Mouse (Mus musculus) cerebellum, adult 2 months (tissue): ENCODE measurements at regions not wholly inside any gene's neighbourhood (a gene's known extent, or its start where the extent isn't known, plus 50 kb on each side); places are given as distances from the start of the nearest gene placed in this dataset.
A peak's percentile ranks its signal among the peaks of the same experiment; 100 is the strongest.

ENCODE experiments used
- DNase-seq, 2 experiments: peaks; one replicate each; pipeline ENCODE4 v3.0.0; 2021
- H3K27ac ChIP-seq: fragments of 200-500 bp; 2 replicates; pipeline ENCODE4 v1.5.1; 2012; ENCODE audit warnings: low read length, control low read depth, inconsistent platforms; ENCODE audit not compliant: insufficient read depth
- H3K27me3 ChIP-seq: fragments of 200-500 bp; 2 replicates; pipeline ENCODE4 v1.6.1; 2012; ENCODE audit warnings: inconsistent platforms, mild to moderate bottlenecking, low read length, moderate library complexity; ENCODE audit not compliant: control insufficient read depth, insufficient read depth
- H3K4me1 ChIP-seq: fragments of 200-500 bp; 2 replicates; pipeline ENCODE4 v1.6.1; 2011; ENCODE audit warnings: low read length; ENCODE audit not compliant: control insufficient read depth, insufficient read depth
- H3K4me3 ChIP-seq: fragments of 200-500 bp; replicated peaks from 2 replicates; pipeline ENCODE3; 2011; ENCODE audit warnings: mild to moderate bottlenecking, low read depth, low read length, control low read depth; ENCODE audit not compliant: insufficient read depth
- CTCF ChIP-seq: fragments of 200-500 bp; IDR thresholded peaks from 2 replicates; pipeline ENCODE4 v1.5.1; 2011; ENCODE audit warnings: low read depth, mild to moderate bottlenecking, control low read depth, low read length, moderate library complexity, borderline replicate concordance; ENCODE audit not compliant: insufficient read depth
- POLR2A ChIP-seq: fragments of 200-500 bp; IDR thresholded peaks from 2 replicates; pipeline ENCODE4 v1.6.1; 2011; ENCODE audit warnings: low read length, control low read depth, borderline replicate concordance; ENCODE audit not compliant: insufficient read depth
- WGBS: fragments of 180-500 bp; shearing (Covaris S2); methylation state at CpG from one replicate; pipeline ENCODE4 v1.1.7; 2018; 5-methylcytosine and 5-hydroxymethylcytosine counted together

DNA sequence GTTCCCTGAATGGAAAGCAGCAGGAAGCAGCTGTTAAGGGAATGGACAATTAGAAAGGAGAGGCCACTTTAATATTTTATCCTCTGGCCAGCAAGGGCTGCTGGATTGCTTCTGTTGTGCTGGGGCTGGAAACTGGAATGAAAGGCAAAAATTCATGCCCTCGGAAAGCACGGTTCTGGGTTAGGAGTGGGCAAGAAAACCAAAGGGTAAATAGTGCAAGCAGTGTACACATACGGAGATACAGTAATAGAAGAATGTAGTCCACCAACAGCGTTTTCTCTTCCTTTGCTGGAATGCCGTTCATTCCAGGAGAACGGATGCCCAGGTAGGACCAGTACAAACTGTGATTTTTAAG, 50.8 kb upstream of the Zfr start:
- Histone ChIP-seq H3K27me3 (no peaks in the 10 kb centered on the region), H3K27ac (no peak overlapping the region), H3K4me1 (peaks cover 6% of the 10 kb centered on the region; the same call in 1 of the 2 replicates), H3K4me3 (peak overlapping the region; percentile 7)
- 35% methylated on average over 6 of the region's 6 CpGs for WGBS
- DNase-seq = no peak
- TF ChIP-seq CTCF (no peak), POLR2A (no peak)

DNA sequence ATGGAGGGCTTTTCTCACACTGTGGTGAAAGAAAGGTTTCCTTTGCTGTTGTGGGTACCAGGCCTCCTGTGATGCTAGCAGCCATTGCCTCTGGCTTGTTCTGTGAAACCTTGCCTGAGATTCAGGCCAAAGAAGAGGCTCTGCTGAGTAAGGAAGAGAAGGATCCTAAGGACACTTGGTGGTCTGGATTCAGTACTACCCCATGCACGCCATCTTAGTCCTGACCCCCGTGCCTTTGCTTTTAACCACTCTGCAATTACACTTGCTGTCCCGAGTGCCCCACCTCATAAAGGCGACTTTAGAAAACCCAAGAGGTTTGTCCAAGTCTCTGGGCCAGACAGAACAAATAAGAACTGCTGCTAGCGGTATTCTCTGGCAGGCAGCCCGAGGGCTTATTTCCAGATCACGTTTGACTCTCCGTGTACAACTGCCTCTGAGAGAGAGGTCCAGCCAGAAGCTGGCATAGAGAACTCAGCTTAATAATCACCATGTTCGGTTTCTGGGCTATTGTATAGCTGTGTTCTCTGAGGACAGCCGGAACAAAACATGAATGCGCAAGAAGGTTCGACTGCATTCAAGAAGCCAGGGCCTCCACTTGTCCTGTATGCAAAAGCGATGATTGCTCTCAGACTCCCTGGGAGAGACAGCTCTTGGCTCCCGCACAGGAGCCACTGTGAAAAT, 51.3 kb upstream of the Zfr start:
- Histone ChIP-seq H3K27me3 (no peaks in the 10 kb centered on the region), H3K27ac (no peak overlapping the region), H3K4me3 (peak overlapping the region; percentile 7), H3K4me1 (peaks cover 6% of the 10 kb centered on the region; the same call in 1 of the 2 replicates)
- DNase-seq = peak; percentile 69 to 70
- TF ChIP-seq POLR2A = no peak
- TF ChIP-seq CTCF = no peak
- 7% methylated on average over 14 of the region's 14 CpGs for WGBS

DNA sequence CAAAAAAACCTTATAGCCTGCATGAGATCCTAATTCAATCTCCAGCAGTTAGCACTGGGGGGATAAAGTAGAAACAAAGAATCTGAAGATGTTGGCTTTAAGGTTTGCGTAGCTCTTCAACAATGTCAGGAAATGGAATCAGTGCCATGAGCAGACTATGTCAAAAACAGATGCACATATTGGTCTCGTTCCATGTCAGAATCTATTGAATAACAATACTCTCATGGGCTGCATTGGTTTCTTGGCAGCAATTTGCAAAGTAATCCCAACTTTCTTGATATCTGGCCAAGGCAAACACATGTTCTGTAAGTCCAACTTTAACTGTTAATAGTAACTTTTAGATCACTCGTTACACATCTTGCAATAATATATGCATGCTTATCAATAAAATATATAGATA, 58.1 kb upstream of the Sub1 start:
- WGBS = 24% methylated on average over 3 of the region's 3 CpGs
- no peak for DNase-seq
- H3K4me1 ChIP-seq = no peaks in the 10 kb centered on the region
- no peak overlapping the region for H3K27ac ChIP-seq
- H3K4me3 ChIP-seq = no peak overlapping the region
- no peaks in the 10 kb centered on the region for H3K27me3 ChIP-seq
- TF ChIP-seq CTCF (no peak), POLR2A (no peak)

DNA sequence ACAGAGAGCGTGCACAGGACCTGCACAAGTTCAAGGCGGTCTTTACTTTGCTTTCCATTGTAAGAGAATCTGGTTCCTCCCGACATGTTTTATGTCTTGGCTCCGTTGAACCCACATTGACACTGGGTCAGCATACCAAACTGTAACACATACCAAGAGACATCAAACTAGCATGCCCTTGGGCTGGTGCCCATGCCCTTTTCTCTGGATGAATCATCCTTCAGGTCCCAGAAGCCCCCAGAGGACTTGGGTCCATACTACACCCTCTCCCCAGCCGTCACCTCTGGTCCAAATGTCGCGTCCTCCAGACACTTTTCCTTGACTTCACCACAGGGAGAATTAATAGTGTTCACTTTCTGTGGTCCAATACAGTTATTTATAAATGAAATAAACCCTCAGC, 56.8 kb upstream of the Sub1 start:
- no peak for TF ChIP-seq POLR2A
- no peak for TF ChIP-seq CTCF
- no peak overlapping the region for H3K4me3 ChIP-seq
- WGBS = 85% methylated on average over 7 of the region's 7 CpGs
- H3K27ac ChIP-seq = no peak overlapping the region
- H3K27me3 ChIP-seq = no peaks in the 10 kb centered on the region
- no peak for DNase-seq
- H3K4me1 ChIP-seq = no peaks in the 10 kb centered on the region

DNA sequence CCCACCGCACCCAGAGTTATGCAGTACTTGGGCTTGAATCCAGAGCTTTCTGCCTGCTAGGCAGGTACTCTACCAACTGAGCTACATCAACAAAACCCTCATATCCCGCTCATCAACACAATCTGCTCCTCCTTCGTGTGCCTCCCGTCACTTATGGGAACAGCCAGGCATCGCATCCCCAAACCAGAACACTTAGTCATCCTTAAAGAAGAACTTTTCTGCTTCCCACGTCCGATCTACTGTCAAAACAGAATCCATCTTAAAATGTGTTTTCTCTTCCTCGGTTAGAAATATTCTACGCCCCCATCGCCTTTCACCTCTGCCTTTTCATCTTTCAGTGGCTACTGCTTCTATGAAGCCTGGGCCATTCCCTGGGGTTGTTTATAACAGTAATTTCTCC, 52.2 kb upstream of the Sub1 start:
- 94% methylated on average over 10 of the region's 10 CpGs for WGBS
- TF ChIP-seq POLR2A = no peak
- no peak for TF ChIP-seq CTCF
- Histone ChIP-seq H3K4me1 (no peaks in the 10 kb centered on the region), H3K4me3 (no peak overlapping the region), H3K27ac (no peak overlapping the region), H3K27me3 (no peaks in the 10 kb centered on the region)
- DNase-seq = no peak

DNA sequence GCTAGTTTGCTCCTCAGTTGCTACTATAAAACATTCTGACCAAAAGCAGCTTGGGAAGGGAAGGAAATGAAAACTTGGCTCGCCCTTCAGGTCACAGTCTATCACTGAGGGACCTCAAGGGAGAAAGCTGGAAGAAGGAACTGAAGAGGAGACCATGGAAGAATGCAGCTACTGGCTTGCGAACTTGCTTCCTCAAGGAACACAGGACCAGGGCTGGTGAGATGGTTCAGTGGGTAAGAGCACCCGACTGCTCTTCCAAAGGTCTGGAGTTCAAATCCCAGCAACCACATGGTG, 51.4 kb upstream of the Sub1 start:
- no peak for DNase-seq
- no peaks in the 10 kb centered on the region for H3K27me3 ChIP-seq
- no peaks in the 10 kb centered on the region for H3K4me1 ChIP-seq
- TF ChIP-seq POLR2A = no peak
- TF ChIP-seq CTCF = no peak
- WGBS = 88% methylated on average over 3 of the region's 3 CpGs
- H3K4me3 ChIP-seq = no peak overlapping the region
- no peak overlapping the region for H3K27ac ChIP-seq

DNA sequence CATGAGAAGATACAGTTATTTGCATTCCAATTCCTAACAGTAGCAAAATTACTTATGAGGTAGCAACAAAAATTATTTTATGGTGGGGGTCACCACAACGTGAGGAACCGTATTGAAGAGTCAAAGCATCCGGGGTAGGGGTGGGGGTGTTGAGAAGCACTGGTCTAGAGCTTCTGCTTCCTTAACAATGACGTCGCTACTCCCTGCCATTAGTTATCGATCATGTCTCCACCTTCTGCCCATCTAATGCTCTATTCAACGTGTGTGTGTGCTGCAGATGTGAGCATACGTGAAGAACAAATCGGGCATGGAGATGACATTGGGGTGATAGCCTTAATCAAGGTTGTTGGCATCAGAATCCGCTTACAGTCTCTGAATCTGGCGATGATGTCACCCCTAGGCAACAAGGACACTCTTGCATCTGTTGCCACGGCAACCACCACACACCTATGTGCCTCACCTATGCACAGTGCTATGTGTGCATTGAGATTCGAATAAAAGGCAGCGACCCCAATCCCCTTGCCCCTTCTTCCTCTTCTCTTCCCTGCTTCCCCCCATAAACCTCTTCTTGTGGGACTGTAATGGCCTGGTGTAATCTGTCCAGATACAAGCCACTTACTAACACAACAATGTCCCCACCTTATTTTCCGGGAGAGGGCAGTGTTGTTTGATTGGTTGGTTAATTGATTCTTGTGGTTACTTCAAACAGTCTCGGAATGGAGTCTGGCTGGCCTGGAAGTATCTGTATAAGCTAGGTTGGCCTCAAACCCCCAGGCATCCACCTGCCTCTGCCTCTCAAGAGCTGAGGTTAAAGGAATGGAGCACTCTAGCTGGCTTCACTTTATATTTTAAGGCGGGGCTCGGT, 50.8 kb upstream of the Sub1 start:
- no peak overlapping the region for H3K4me3 ChIP-seq
- no peak for DNase-seq
- H3K27me3 ChIP-seq = no peaks in the 10 kb centered on the region
- no peak for TF ChIP-seq CTCF
- TF ChIP-seq POLR2A = no peak
- 89% methylated on average over 18 of the region's 18 CpGs for WGBS
- no peak overlapping the region for H3K27ac ChIP-seq
- no peaks in the 10 kb centered on the region for H3K4me1 ChIP-seq
